Mouse (Mus musculus) granulocyte monocyte progenitor cell, adult 5-6 weeks (primary cell): ENCODE measurements around the gene Bcar3. TPM values are rescaled to one million over a fixed set of nuclear protein-coding genes. Genes with fewer than 3 reads are reported as not detected.

ENCODE experiments used
- ATAC-seq: replicated peaks from 2 replicates; pipeline ENCODE4 v1.8.0; 2016; ENCODE audit warnings: mild to moderate bottlenecking, moderate TSS enrichment, inconsistent platforms; ENCODE audit not compliant: poor library complexity, severe bottlenecking
- total RNA-seq, 2 experiments: library from RNA; stranded (forward) in 1 of 2; stranded (reverse) in 1 of 2; fragments of 200-712, 200-1000 nt in 1 of 2; fragments of >200 nt in 1 of 2; fragmentation: Nextera tagmentation in 1 of 2; gene quantifications; 2 replicates each; pipeline ENCODE4 v1.2.3; 2014 to 2017

The Bcar3 gene
- total RNA-seq, 2 experiments from 2014 or later, result 0.77 TPM; not detected in 1

DNA sequence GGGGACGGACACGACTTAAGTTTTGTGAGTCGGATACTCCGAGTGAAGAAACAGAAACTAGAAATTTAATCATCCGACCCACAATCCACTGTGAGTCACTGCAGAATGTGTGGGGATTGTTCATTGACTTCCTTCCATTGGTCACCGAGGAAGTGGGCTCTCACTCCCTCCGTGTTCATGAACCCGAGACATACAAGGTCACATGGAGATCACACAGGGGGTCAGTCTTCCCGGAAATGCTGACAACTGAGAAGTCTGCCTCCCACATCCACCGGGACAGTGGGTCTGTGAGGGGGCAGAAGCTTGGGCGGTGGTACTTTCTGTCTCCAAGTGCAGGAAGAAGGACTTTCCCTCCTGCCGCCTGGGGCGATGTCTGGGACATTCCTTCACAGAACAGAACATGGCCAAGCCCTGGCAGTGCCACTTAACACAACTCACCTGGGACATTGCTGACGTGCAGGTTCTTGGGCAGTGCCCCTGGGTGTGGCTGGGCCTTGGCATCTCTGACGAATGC lies 114.9 kb downstream of the Bcar3 start:
- no peak; the same call in 1 of the 2 replicates for ATAC-seq

DNA sequence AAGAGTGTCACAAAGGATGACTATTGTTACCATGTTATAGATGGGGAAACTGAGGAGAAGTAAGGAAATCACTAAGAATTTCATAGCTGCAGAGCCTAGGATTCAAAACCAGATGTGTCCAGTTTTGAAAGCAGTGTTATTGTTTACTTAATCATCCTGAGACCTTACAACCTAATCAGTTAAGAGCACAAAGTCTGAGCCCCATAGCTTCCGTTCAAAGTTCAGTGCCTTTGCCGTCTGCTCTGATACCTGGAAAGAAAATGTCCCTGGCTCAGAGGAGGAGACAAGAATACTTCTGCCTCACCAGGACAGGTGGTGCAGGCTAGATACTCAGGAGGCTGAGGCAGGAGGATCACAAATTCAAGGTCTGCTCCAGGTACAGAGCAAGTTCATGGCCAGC lies 117.7 kb downstream of the Bcar3 start:
- ATAC-seq, result no peak

DNA sequence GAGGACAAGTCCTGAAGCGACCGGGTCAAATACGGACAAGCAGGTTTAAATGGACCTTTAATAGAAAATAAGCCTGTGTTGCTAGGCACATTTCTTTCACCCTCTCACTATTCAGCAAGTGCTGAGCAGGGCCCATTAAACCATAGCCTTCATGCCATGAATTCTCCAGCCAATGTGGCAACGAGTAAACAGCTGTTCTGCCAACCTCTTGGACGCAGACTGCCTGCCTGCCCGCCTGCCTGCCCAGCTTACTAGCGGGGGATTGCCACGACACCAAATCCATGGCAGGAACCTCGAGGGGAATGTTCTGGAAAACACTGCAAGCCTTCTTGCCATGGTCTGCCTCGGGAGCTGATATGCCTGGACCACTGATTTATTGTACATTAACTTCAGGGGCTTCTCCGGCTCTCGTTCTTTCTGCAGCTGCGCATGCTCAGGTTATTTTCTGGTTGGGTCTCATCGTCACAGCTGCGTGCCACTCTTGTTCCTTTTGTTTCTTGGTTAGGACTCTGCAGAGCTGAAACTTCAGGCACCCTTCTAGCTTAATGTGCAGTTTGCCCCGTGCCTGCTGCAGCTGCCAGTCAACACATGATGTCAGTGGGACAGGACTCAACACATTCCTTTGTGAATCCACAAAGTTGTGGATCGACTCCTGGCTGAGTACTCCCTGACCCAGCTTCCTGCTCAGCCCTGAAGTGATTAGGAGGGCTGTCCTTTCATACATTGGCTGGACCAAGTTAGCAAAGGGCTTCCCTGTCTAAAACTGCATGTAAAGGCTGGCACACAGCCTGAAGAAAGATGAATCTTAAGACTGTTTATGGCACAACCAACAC lies 120.0 kb downstream of the Bcar3 start:
- ATAC-seq, result no peak

DNA sequence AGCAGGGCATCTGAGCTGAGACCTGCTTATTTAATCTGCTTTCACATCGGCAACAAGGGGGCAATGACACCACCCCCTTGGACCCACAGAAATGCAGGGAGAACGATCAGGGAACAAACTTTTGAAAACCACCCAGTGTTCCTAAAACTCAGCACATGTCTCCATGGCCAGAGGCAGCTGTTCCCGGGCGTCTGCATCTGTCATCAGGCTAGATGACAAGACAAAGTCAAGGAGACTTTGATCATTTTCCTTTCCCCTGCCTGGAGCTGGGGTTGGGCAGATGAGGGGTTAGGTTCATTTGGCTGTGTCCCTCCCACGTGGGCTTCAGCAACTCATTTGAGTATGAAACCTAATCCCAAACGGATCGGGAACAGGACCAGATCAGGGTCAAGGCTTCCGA lies 120.9 kb downstream of the Bcar3 start:
- no peak for ATAC-seq

DNA sequence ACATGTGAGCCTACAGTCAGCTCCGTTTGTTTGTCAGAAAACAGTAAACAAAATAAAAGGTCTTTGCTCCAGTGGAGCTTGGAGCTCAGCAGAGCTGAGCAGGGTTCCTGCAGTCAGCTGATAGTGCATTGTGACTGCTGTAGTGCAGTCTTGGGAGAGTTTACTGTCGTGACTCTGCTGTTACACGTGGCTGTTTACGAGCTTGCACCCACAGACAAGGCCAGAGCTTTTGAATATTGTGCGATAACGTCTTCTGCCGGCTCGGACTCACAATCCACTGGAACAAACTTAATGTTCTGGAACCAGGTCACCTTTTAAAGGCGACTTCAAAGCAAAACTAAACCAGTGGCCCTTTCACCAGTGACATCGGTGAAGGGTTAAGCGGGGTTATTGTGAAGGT lies 123.5 kb downstream of the Bcar3 start:
- ATAC-seq, result no peak

GRCm38 (mm10) chr3:122418564-122419274 lies 124.8 kb downstream of the Bcar3 start:
- ATAC-seq, result no peak

GRCm38 (mm10) chr3:122419610-122420409 lies 125.9 kb downstream of the Bcar3 start:
- ATAC-seq, result peak; percentile 78

GRCm38 (mm10) chr3:122420410-122420774 lies 126.5 kb downstream of the Bcar3 start:
- ATAC-seq, result peak; percentile 48

- no peak for ATAC-seq
Measured at GRCm38 (mm10) chr3:122421042-122421702, 127.2 kb downstream of the Bcar3 start.

GRCm38 (mm10) chr3:122421802-122422201 lies 127.9 kb downstream of the Bcar3 start:
- ATAC-seq, result no peak

- ATAC-seq, result no peak
Measured at GRCm38 (mm10) chr3:122422276-122422675, 128.3 kb downstream of the Bcar3 start.

GRCm38 (mm10) chr3:122423643-122424042 lies 129.7 kb downstream of the Bcar3 start:
- no peak for ATAC-seq

DNA sequence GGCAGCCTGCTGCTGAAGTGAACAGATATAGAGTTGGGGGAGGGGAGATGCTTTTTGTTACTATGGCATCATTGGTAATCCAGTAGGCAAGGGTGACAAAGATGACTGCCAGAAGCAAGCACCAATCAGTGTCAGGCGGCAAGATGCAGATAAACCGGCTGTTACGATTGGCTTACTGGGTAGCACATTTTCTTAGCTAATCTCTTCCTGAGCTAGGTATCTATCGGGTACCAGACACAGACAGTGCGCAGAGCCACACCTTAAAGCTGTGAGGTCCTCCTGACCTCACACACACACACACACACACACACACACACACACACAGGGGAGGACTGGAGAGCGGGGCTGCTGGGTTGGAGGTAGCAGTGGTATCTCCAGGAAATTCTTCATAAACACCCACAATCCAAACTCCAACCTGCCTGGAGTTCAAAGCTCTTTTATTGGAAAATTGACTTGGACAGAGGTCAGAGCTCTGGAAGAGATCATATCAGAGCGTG lies 134.4 kb downstream of the Bcar3 start:
- ATAC-seq, result no peak

DNA sequence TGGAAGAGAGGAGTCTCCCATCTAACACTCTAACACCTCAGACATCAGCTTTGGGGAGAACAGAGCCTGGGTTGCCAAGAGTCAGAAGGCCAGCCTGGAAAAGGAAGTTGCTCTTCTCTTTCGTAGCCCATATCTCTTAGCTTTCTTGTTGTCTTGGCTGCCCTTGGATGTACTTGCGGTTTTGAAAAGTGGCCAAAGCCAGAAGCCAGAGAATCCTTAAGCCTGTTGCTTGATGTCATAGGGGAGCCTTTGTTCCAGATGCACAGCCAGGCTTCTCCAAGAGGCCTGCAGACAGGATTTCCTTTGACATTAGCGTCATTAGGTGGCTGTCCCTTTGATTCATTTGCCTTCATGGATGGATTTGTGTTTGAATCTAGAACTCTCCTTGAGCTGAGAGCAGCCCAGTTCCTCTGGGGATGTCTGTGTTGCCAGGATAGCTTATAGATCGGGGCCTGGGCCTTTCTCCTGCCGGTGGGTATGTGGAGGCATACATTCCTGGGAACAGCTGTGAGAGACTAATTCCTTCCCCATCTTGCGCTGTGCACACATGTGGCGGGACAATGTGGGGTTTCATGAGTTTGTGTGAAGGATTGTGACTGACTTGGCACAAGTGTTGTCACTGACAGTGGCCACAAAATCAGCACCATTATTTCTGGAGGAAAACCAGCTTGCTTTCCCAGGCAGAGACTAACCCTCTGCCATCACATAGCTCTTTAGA lies 137.0 kb downstream of the Bcar3 start:
- ATAC-seq, result no peak

DNA sequence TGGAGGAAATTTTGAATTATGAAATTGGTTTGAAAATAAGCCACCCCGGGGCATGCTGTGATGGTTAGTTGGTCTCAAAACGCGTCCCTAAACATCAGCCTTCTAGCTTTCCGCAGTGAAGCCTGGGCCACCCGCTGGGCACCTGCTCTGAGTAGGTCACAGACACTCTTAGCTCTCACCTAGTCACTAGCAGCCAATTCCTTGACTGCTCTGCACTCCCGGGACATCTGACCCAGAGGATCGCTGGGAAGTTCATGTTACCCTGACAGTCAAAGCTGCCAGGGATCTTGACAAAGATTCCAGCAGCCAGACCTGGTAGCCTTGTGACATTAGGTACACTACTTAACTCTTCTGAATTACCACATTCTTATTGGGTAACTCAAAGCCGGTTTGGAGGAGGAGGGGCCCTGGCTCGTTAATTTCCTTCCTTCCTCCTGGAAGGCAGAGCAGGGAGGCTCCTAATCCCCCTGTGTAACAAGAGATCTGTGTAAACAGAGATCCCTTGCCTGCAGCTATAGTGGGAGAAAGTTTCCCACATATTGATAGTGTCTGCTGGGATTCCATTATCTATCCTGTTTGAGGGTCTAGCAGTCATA lies 139.0 kb downstream of the Bcar3 start:
- ATAC-seq, result peak; percentile 85

DNA sequence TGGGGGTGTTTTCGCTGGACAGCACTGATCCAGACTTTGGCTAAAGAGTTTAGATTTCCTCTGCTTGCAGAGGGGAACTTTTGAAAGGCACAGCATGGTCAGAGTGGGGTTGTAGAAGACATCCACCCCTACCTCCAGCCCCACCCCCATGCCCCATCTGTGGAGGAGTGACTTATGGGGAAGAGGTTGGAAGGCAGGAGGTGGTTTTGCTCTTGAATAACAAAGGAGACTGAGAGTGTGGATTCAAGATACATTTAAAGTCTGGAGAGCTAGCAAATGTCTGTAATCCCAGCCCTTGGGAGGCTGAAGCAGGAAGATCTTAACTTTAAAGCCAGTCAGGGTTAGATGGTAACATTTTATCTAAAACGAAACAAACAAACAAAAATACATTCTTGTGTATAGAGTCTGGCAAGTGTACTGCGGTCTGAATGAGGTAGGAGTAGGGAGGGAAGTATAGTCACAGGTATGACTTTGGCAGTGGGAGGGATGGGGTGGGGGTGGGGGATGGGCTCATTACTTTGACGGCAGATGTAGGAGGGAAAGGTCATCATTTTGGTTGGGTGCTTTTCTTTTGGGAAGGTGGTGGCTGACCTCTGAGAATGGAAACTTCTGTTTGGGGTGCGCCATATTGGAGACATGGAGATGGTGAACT lies 140.2 kb downstream of the Bcar3 start:
- ATAC-seq, result no peak

DNA sequence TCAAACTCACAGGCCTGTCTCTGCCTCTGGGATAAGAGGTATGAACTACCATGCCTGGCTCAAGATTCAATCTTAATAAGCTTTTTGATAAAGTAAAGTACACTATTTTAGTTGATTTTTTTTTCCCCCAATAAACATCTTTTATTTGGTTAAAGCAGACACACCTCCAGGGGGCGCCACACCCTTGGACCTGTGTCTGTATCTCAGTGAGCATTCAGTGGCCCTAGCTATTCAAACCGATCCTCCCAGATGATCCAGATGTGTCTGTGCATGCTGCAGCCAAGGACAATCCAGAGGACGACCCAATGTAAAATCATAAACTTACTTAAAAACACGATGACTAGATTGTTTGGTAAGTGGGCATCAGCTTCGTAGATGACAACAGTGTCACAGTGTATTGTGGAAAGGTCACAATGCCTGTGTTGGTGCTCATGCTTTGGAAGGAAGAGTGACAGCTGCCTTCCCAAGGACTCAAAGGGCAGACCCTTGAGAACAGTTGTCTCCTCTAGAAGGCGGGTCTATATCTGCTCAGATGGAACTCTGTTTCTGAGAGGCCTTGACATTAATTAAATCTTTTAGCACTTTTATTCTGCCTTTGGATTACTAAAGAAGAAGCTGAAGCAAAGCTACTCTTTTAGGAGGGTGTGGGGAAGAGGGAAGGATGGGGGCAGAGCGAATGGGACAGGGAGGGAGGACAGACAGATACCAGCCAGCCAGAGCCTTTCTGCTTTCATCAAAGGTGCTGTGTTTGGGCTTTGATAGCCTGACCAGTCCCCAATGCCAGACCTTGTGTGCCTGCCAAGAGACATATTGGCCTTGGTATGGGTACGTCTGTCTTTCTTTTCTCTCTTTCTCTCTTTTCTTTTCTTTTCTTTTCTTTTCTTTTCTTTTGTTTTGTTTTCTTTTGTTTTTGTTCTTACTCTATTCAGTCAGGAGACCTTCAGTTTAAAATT lies 141.3 kb downstream of the Bcar3 start:
- no peak for ATAC-seq
